Comparison of ENCODE assay signal across 16 mouse cellular contexts in the genomic region with DNA sequence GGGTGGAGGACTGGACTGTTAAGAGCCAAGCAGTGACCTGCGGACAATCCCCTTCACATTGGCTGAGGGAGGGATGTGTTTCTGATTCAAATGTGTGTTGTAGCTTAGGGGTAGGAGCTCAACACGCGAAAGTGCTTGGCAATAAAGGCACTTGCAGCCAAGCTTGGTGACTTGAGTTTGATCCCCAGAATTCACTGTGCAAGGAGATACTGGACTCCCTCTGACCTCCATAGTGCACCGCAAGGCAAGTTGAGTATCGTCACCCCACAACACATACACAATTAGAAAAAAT. TPM values are rescaled to one million over a fixed set of nuclear protein-coding genes. Genes with fewer than 3 reads are reported as not detected.
"Had no signal": no experiment of that assay in that cellular context is flagged by ENCODE, and none has a peak within 500 bp of the region (broad histone marks: within the 10 kb centered on the region; RNA-seq: fewer than 3 reads in every experiment).

No protein-coding gene starts in this region.

- H3K9me3 ChIP-seq: limb, embryonic 13.5 days; midbrain, embryonic 12.5 days; neural tube, embryonic 13.5 days had no signal

- H3K4me2 ChIP-seq: limb, embryonic 13.5 days; midbrain, embryonic 12.5 days; neural tube, embryonic 13.5 days had no signal

- H3K9ac ChIP-seq: limb, embryonic 13.5 days; liver, embryonic 14.5 days; midbrain, embryonic 12.5 days; neural tube, embryonic 13.5 days had no signal

- DNase-seq: kidney, adult 8-10 months; kidney, postnatal 25 days; lung, adult 18-20 months; right cerebral cortex, postnatal 4 days; spleen, adult 18-20 months; thymus, adult 18-20 months; thymus, postnatal 14 days had no signal

- H3K36me3 ChIP-seq: limb, embryonic 13.5 days; midbrain, embryonic 12.5 days; neural tube, embryonic 13.5 days had no signal

- H3K4me1 ChIP-seq: limb, embryonic 13.5 days had no signal

- H3K4me3 ChIP-seq: left cerebral cortex, adult 2 months; limb, embryonic 13.5 days; midbrain, embryonic 12.5 days; myocyte; neural tube, embryonic 13.5 days had no signal

- H3K27ac ChIP-seq: left cerebral cortex, adult 2 months; limb, embryonic 13.5 days; liver, embryonic 14.5 days; midbrain, embryonic 12.5 days; neural tube, embryonic 13.5 days had no signal

RNA-seq across cellular contexts. Expression of gene Zdbf2, which starts 12.4 kb away (rescaled TPM):
- total RNA-seq: megakaryocyte-erythroid progenitor cell, adult 5-6 weeks had no signal
- polyA plus RNA-seq: liver, adult 2 months had no signal

RNA-seq across cellular contexts. Expression of gene Gpr1, which starts 46.3 kb away (rescaled TPM):
- total RNA-seq: liver, adult 2 months; megakaryocyte-erythroid progenitor cell, adult 5-6 weeks had no signal
- polyA plus RNA-seq: liver, adult 2 months; liver, embryonic 14.5 days; lung, embryonic 16.5 days had no signal
